Mouse (Mus musculus): ENCODE data around the gene Slc28a3. TPM values are rescaled to one million over a fixed set of nuclear protein-coding genes. Genes with fewer than 3 reads are reported as not detected.
A peak's percentile ranks its signal among the peaks of the same experiment; 100 is the strongest.

Slc28a3 gene
- polyA plus RNA-seq, 1 experiment from 2014 or later: not detected

DNA sequence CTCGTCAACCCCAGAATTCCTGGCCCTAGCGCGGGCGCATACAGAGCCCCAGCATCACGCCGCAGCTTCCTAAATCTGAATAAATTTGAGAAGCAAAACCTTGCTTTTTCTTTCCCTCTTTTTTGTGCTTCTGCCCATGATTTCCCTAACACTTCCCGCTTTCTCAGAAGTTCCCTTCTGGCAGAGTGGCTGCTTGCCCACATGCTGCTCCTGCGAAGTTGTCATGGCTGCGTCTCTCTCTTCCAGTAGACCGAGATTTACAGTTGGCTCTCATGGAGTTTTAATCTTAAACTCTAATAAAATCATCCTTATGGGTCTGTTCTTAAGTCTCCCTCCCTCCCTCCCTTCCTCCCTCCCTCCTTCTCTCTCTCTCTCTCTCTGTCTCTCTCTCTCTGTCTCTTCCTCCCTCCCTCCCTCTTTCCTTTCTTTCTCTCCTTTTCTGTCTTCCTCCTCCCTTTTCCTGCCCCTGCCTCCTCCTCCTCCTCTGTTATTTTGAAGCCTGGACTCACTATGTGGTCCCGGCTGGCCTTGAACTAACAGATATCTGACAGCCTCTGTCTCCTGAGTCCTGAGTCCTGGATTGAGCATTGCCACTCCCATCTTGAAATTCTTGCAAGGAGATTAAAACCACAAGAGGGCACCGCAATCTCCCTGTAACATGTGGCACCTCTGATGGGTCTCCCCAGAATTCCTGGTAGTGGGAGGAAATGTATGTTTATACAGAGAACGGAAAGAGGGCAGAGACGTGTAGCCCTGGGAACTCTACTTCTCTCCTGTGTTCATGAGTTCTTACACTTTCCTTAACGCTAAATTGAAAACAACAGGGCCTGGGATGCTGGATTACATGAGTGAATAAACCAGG, 21.8 kb downstream of the Slc28a3 start:
- TF ChIP-seq CTCF (IDR thresholded peaks at IDR 0.05; ENCODE audit: low read depth): no peak
- Histone ChIP-seq H3K36me3 (ENCODE audit: insufficient read depth, low read length) (no peaks in the 10 kb centered on the region), H3K4me3 (replicated peaks; ENCODE audit: low read depth, low read length) (peak overlapping the region; percentile 10; the same call in 1 of the 2 replicates), H3K9ac (ENCODE audit: low read depth, low read length) (0 out of 2 replicates have a peak overlapping the region, but pooled peaks have one; percentile 27), H3K9me3 (replicated peaks; ENCODE audit: low read length) (no peaks in the 10 kb centered on the region), H3K27me3 (ENCODE audit: insufficient read depth, low read length) (no peaks in the 10 kb centered on the region), H3K4me2 (ENCODE audit: low read length) (peak overlapping the region; percentile 50), H3K27ac (no peak overlapping the region), H3K4me1 (replicated peaks; ENCODE audit: insufficient read depth, low read length) (no peaks in the 10 kb centered on the region)
- ATAC-seq (replicated peaks; ENCODE audit: low FRiP score, low read depth) (no peak), DNase-seq (ENCODE audit: low spot score) (no peak)
- WGBS: 59% methylated on average over 15 of the region's 15 CpGs

DNA sequence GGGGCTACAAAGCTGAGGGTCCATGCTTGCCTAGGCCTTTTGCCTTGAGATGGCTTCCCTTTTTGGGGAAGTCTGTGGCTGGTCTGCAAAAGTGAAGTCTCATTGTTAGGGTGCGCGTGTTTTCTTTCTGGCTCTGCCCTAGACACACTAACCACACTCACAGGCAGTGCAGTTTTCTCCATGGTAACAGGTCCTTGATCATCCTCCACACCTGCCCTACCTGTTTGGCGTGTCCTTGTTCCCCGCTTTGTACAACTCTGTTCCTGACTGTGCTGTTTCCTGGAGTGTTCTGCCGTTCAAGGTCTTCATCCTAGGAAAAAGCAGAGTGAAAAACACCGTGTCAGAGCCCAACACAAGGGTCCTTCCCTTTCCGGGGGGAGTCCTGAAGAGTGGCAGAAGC, 22.7 kb downstream of the Slc28a3 start:
- Histone ChIP-seq H3K4me1 (replicated peaks; ENCODE audit: insufficient read depth, low read length) (no peaks in the 10 kb centered on the region), H3K36me3 (ENCODE audit: insufficient read depth, low read length) (no peaks in the 10 kb centered on the region), H3K9ac (ENCODE audit: low read depth, low read length) (no peak overlapping the region), H3K4me2 (ENCODE audit: low read length) (no peak overlapping the region), H3K27ac (no peak overlapping the region), H3K4me3 (replicated peaks; ENCODE audit: low read depth, low read length) (no peak overlapping the region), H3K27me3 (ENCODE audit: insufficient read depth, low read length) (no peaks in the 10 kb centered on the region), H3K9me3 (replicated peaks; ENCODE audit: low read length) (no peaks in the 10 kb centered on the region)
- no peak for ATAC-seq (replicated peaks; ENCODE audit: low FRiP score, low read depth)
- WGBS: 81% methylated on average over 7 of the region's 7 CpGs
- no peak for TF ChIP-seq CTCF (IDR thresholded peaks at IDR 0.05; ENCODE audit: low read depth)
- no peak for DNase-seq (ENCODE audit: low spot score)

- no peak for TF ChIP-seq CTCF (IDR thresholded peaks at IDR 0.05; ENCODE audit: low read depth)
- H3K4me2 ChIP-seq (ENCODE audit: low read length): no peak overlapping the region
- H3K4me1 ChIP-seq (replicated peaks; ENCODE audit: insufficient read depth, low read length): no peaks in the 10 kb centered on the region
- H3K36me3 ChIP-seq (ENCODE audit: insufficient read depth, low read length): no peaks in the 10 kb centered on the region
- no peak for DNase-seq (ENCODE audit: low spot score)
- no peak overlapping the region for H3K4me3 ChIP-seq (replicated peaks; ENCODE audit: low read depth, low read length)
- H3K27ac ChIP-seq: no peak overlapping the region
- ATAC-seq (replicated peaks; ENCODE audit: low FRiP score, low read depth): no peak
- no peaks in the 10 kb centered on the region for H3K27me3 ChIP-seq (ENCODE audit: insufficient read depth, low read length)
- H3K9ac ChIP-seq (ENCODE audit: low read depth, low read length): no peak overlapping the region
- H3K9me3 ChIP-seq (replicated peaks; ENCODE audit: low read length): no peaks in the 10 kb centered on the region
- WGBS: 89% methylated on average over 9 of the region's 9 CpGs
These were observed 44.5 kb downstream of the Slc28a3 start for GRCm38 (mm10) chr13:58566181-58566580.

DNA sequence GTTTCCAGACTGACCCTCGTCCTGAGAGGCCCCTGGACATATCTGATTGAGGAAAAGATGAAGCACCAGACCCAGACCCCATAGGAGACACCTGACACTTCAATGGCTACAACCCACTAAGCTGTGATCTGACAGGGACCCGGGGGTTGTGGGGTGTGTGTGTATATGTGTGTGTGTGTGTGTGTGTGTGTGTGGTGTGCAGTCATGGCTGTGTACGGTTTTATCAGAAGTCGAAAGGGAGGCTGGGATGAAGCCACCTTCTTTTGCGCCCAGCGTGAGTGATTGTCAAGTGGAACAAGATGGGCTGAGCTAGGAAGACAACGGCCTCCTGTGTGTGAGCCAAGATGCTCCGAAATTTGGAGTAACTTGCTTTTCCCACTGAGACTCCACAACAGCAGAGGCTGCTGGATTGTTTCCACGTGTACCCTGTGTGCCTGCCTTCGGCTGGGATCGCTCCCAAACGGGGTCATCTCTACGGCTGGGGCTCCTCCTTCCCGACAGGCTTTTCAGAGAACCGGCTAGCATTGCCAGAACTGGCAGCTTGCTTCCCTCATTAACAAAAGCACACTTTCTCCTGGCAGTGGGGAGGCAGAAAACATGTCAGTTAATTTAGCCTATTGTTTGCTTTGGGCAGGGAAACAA, 50.1 kb downstream of the Slc28a3 start:
- Histone ChIP-seq H3K27ac (no peak overlapping the region), H3K4me2 (ENCODE audit: low read length) (no peak overlapping the region), H3K4me3 (replicated peaks; ENCODE audit: low read depth, low read length) (no peak overlapping the region), H3K4me1 (replicated peaks; ENCODE audit: insufficient read depth, low read length) (no peaks in the 10 kb centered on the region), H3K36me3 (ENCODE audit: insufficient read depth, low read length) (no peaks in the 10 kb centered on the region), H3K27me3 (ENCODE audit: insufficient read depth, low read length) (no peaks in the 10 kb centered on the region), H3K9me3 (replicated peaks; ENCODE audit: low read length) (no peaks in the 10 kb centered on the region), H3K9ac (ENCODE audit: low read depth, low read length) (no peak overlapping the region)
- 75% methylated on average over 15 of the region's 15 CpGs for WGBS
- DNase-seq (ENCODE audit: low spot score) (no peak), ATAC-seq (replicated peaks; ENCODE audit: low FRiP score, low read depth) (no peak)
- TF ChIP-seq CTCF (IDR thresholded peaks at IDR 0.05; ENCODE audit: low read depth): no peak

DNA sequence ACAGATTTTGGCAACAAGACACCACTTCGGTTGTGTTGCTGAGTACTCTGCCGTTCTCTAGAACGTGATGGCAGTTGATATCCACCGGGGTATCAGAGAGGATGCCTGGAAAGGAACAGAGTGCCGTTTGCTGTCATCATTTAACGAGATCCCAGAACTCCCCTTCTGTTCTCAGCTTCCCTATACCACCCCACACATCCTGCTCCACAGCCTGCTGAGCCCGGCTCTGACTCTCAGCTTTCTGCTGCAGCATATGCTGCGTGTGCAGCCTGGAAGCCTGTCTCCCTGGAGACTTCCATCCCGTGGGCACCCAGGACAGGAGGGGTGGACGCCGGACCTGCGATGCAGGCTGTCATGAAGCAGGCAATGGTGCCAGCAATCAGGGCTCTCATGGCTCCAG, 52.5 kb downstream of the Slc28a3 start:
- no peak for TF ChIP-seq CTCF (IDR thresholded peaks at IDR 0.05; ENCODE audit: low read depth)
- 77% methylated on average over 12 of the region's 12 CpGs for WGBS
- no peak for ATAC-seq (replicated peaks; ENCODE audit: low FRiP score, low read depth)
- Histone ChIP-seq H3K4me3 (replicated peaks; ENCODE audit: low read depth, low read length) (no peak overlapping the region), H3K27ac (no peak overlapping the region), H3K4me2 (ENCODE audit: low read length) (no peak overlapping the region), H3K9ac (ENCODE audit: low read depth, low read length) (no peak overlapping the region), H3K36me3 (ENCODE audit: insufficient read depth, low read length) (no peaks in the 10 kb centered on the region), H3K27me3 (ENCODE audit: insufficient read depth, low read length) (no peaks in the 10 kb centered on the region), H3K4me1 (replicated peaks; ENCODE audit: insufficient read depth, low read length) (no peaks in the 10 kb centered on the region), H3K9me3 (replicated peaks; ENCODE audit: low read length) (no peaks in the 10 kb centered on the region)
- no peak for DNase-seq (ENCODE audit: low spot score)

- ATAC-seq (replicated peaks; ENCODE audit: low FRiP score, low read depth): no peak
- Histone ChIP-seq H3K27me3 (ENCODE audit: insufficient read depth, low read length) (no peaks in the 10 kb centered on the region), H3K9me3 (replicated peaks; ENCODE audit: low read length) (no peaks in the 10 kb centered on the region), H3K36me3 (ENCODE audit: insufficient read depth, low read length) (no peaks in the 10 kb centered on the region), H3K4me2 (ENCODE audit: low read length) (no peak overlapping the region), H3K27ac (no peak overlapping the region), H3K4me3 (replicated peaks; ENCODE audit: low read depth, low read length) (no peak overlapping the region), H3K4me1 (replicated peaks; ENCODE audit: insufficient read depth, low read length) (no peaks in the 10 kb centered on the region), H3K9ac (ENCODE audit: low read depth, low read length) (no peak overlapping the region)
- TF ChIP-seq CTCF (IDR thresholded peaks at IDR 0.05; ENCODE audit: low read depth): peak; percentile 55
- 60% methylated on average over 1 of the region's 1 CpGs for WGBS
- DNase-seq (ENCODE audit: low spot score): no peak
These were observed 54.7 kb downstream of the Slc28a3 start for GRCm38 (mm10) chr13:58556018-58556417.
